Mouse (Mus musculus): ENCODE results near the gene Borcs8. TPM values are rescaled to one million over a fixed set of nuclear protein-coding genes. Genes with fewer than 3 reads are reported as not detected.

Borcs8 gene
- polyA plus RNA-seq (2016; fragmentation: Nextera tagmentation; extraction: Ambion mirVana) = 44.7 and 47.6 TPM in 2 replicates

GRCm38 (mm10) chr8:70139026-70139857, at the start of gene Borcs8, which contains the start of the genes Rfxank and Mef2b:
Borcs8 (plus strand) TSS chr8:70139499.
Rfxank (minus strand) TSS chr8:70139154.
Mef2b (plus strand) TSS chr8:70139711.
- H3K4me3 ChIP-seq (replicated peaks) = peak within 1 kb of the TSS; percentile 82
- peak; percentile 96 for ATAC-seq (ENCODE audit: insufficient number of reproducible peaks, insufficient read depth, low FRiP score, low TSS enrichment, low read depth)

GRCm38 (mm10) chr8:70092786-70093185, 46.5 kb upstream of the Borcs8 start:
- no peak for ATAC-seq (ENCODE audit: insufficient number of reproducible peaks, insufficient read depth, low FRiP score, low TSS enrichment, low read depth)
- H3K27ac ChIP-seq = no peak overlapping the region
- H3K4me1 ChIP-seq (replicated peaks) = peaks cover 5% of the 10 kb centered on the region; the same call in 1 of the 2 replicates
- 42% methylated on average over 8 of the region's 8 CpGs for WGBS
- peaks cover 2% of the 10 kb centered on the region; the same call in 1 of the 2 replicates for H3K9me3 ChIP-seq
- no peak overlapping the region for H3K4me3 ChIP-seq (replicated peaks)
- peaks cover 63% of the 10 kb centered on the region for H3K27me3 ChIP-seq
- H3K9ac ChIP-seq (replicated peaks) = no peak overlapping the region
- no peak overlapping the region for H3K4me2 ChIP-seq
- no peaks in the 10 kb centered on the region for H3K36me3 ChIP-seq

More at GRCm38 (mm10) chr8:70139026-70139857, at the start of gene Borcs8, which contains the start of the genes Rfxank and Mef2b:
- Histone ChIP-seq H3K9me3 (no peaks in the 10 kb centered on the region), H3K9ac (replicated peaks) (peak within 1 kb of the TSS; percentile 75), H3K27ac (peak within 1 kb of the TSS; percentile 85), H3K4me1 (replicated peaks) (peaks cover 17% of the 10 kb centered on the region), H3K36me3 (peaks cover 53% of the 10 kb centered on the region), H3K4me2 (peak within 1 kb of the TSS; percentile 63), H3K27me3 (no peaks in the 10 kb centered on the region)
- WGBS = under 1% methylated on average over 46 of the region's 46 CpGs

- no peak overlapping the region for H3K9ac ChIP-seq (replicated peaks)
- H3K4me2 ChIP-seq = no peak overlapping the region
- H3K4me3 ChIP-seq (replicated peaks) = no peak overlapping the region
- 73% methylated on average over 8 of the region's 8 CpGs for WGBS
- H3K27ac ChIP-seq = no peak overlapping the region
- H3K4me1 ChIP-seq (replicated peaks) = no peaks in the 10 kb centered on the region
- no peaks in the 10 kb centered on the region for H3K36me3 ChIP-seq
- H3K9me3 ChIP-seq = peaks cover 5% of the 10 kb centered on the region; the same call in 1 of the 2 replicates
- H3K27me3 ChIP-seq = peaks cover 18% of the 10 kb centered on the region
- no peak for ATAC-seq (ENCODE audit: insufficient number of reproducible peaks, insufficient read depth, low FRiP score, low TSS enrichment, low read depth)
Measured at GRCm38 (mm10) chr8:70099276-70099675, 40.0 kb upstream of the Borcs8 start.

- 84% methylated on average over 8 of the region's 8 CpGs for WGBS
- ATAC-seq (ENCODE audit: insufficient number of reproducible peaks, insufficient read depth, low FRiP score, low TSS enrichment, low read depth) = no peak
Measured at GRCm38 (mm10) chr8:70100241-70100640, 39.1 kb upstream of the Borcs8 start.

GRCm38 (mm10) chr8:70104506-70104905, 34.8 kb upstream of the Borcs8 start:
- Histone ChIP-seq H3K9me3 (no peaks in the 10 kb centered on the region), H3K4me3 (replicated peaks) (no peak overlapping the region), H3K27ac (no peak overlapping the region), H3K27me3 (peaks cover 43% of the 10 kb centered on the region), H3K9ac (replicated peaks) (no peak overlapping the region), H3K4me1 (replicated peaks) (no peaks in the 10 kb centered on the region), H3K36me3 (no peaks in the 10 kb centered on the region), H3K4me2 (no peak overlapping the region)
- no peak for ATAC-seq (ENCODE audit: insufficient number of reproducible peaks, insufficient read depth, low FRiP score, low TSS enrichment, low read depth)
- WGBS = 20% methylated on average over 6 of the region's 6 CpGs

More at GRCm38 (mm10) chr8:70100241-70100640, 39.1 kb upstream of the Borcs8 start:
- Histone ChIP-seq H3K4me3 (replicated peaks) (no peak overlapping the region), H3K36me3 (no peaks in the 10 kb centered on the region), H3K27ac (no peak overlapping the region), H3K4me1 (replicated peaks) (no peaks in the 10 kb centered on the region), H3K9ac (replicated peaks) (0 out of 2 replicates have a peak overlapping the region, but pooled peaks have one; percentile 0), H3K27me3 (peaks cover 21% of the 10 kb centered on the region), H3K9me3 (peaks cover 5% of the 10 kb centered on the region; the same call in 1 of the 2 replicates), H3K4me2 (no peak overlapping the region)

GRCm38 (mm10) chr8:70104922-70105321, 34.4 kb upstream of the Borcs8 start:
- Histone ChIP-seq H3K9ac (replicated peaks) (no peak overlapping the region), H3K4me3 (replicated peaks) (no peak overlapping the region), H3K36me3 (no peaks in the 10 kb centered on the region), H3K9me3 (no peaks in the 10 kb centered on the region), H3K27ac (no peak overlapping the region), H3K4me1 (replicated peaks) (no peaks in the 10 kb centered on the region), H3K4me2 (no peak overlapping the region), H3K27me3 (peaks cover 43% of the 10 kb centered on the region)
- 81% methylated on average over 7 of the region's 7 CpGs for WGBS
- ATAC-seq (ENCODE audit: insufficient number of reproducible peaks, insufficient read depth, low FRiP score, low TSS enrichment, low read depth) = no peak

- Histone ChIP-seq H3K27ac (no peak overlapping the region), H3K4me3 (replicated peaks) (no peak overlapping the region), H3K4me2 (no peak overlapping the region), H3K27me3 (peaks cover 89% of the 10 kb centered on the region), H3K9me3 (no peaks in the 10 kb centered on the region), H3K4me1 (replicated peaks) (peaks cover 6% of the 10 kb centered on the region), H3K9ac (replicated peaks) (no peak overlapping the region), H3K36me3 (no peaks in the 10 kb centered on the region)
- no peak for ATAC-seq (ENCODE audit: insufficient number of reproducible peaks, insufficient read depth, low FRiP score, low TSS enrichment, low read depth)
- WGBS = 82% methylated on average over 2 of the region's 2 CpGs
Measured at GRCm38 (mm10) chr8:70110451-70110850, 28.8 kb upstream of the Borcs8 start.

GRCm38 (mm10) chr8:70111192-70111795, 28.0 kb upstream of the Borcs8 start:
- Histone ChIP-seq H3K4me3 (replicated peaks) (0 out of 2 replicates have a peak overlapping the region, but pooled peaks have one; percentile 13), H3K27ac (no peak overlapping the region), H3K4me1 (replicated peaks) (peaks cover 6% of the 10 kb centered on the region), H3K36me3 (no peaks in the 10 kb centered on the region), H3K9ac (replicated peaks) (no peak overlapping the region), H3K27me3 (peaks cover 92% of the 10 kb centered on the region), H3K4me2 (peak overlapping the region; percentile 24), H3K9me3 (no peaks in the 10 kb centered on the region)
- WGBS = 47% methylated on average over 23 of the region's 23 CpGs
- ATAC-seq (ENCODE audit: insufficient number of reproducible peaks, insufficient read depth, low FRiP score, low TSS enrichment, low read depth) = no peak

GRCm38 (mm10) chr8:70112401-70113016, 26.8 kb upstream of the Borcs8 start:
- 8% methylated on average over 43 of the region's 43 CpGs for WGBS
- H3K27me3 ChIP-seq = peaks cover 99% of the 10 kb centered on the region
- ATAC-seq (ENCODE audit: insufficient number of reproducible peaks, insufficient read depth, low FRiP score, low TSS enrichment, low read depth) = no peak
- H3K4me3 ChIP-seq (replicated peaks) = 0 out of 2 replicates have a peak overlapping the region, but pooled peaks have one; percentile 13
- H3K36me3 ChIP-seq = no peaks in the 10 kb centered on the region
- H3K4me2 ChIP-seq = no peak overlapping the region; the same call in 1 of the 2 replicates
- H3K9me3 ChIP-seq = no peaks in the 10 kb centered on the region
- no peak overlapping the region for H3K9ac ChIP-seq (replicated peaks)
- no peak overlapping the region for H3K27ac ChIP-seq
- H3K4me1 ChIP-seq (replicated peaks) = peaks cover 6% of the 10 kb centered on the region

- Histone ChIP-seq H3K36me3 (no peaks in the 10 kb centered on the region), H3K4me2 (no peak overlapping the region), H3K4me1 (replicated peaks) (peaks cover 6% of the 10 kb centered on the region), H3K9ac (replicated peaks) (no peak overlapping the region), H3K27me3 (peaks cover 100% of the 10 kb centered on the region), H3K9me3 (no peaks in the 10 kb centered on the region), H3K4me3 (replicated peaks) (no peak overlapping the region), H3K27ac (no peak overlapping the region)
- 23% methylated on average over 6 of the region's 6 CpGs for WGBS
- no peak for ATAC-seq (ENCODE audit: insufficient number of reproducible peaks, insufficient read depth, low FRiP score, low TSS enrichment, low read depth)
Measured at GRCm38 (mm10) chr8:70114488-70114887, 24.8 kb upstream of the Borcs8 start.

GRCm38 (mm10) chr8:70114892-70115291, 24.4 kb upstream of the Borcs8 start:
- Histone ChIP-seq H3K4me3 (replicated peaks) (no peak overlapping the region), H3K27me3 (peaks cover 100% of the 10 kb centered on the region), H3K36me3 (no peaks in the 10 kb centered on the region), H3K4me2 (no peak overlapping the region), H3K27ac (no peak overlapping the region), H3K9me3 (no peaks in the 10 kb centered on the region), H3K4me1 (replicated peaks) (peaks cover 6% of the 10 kb centered on the region), H3K9ac (replicated peaks) (no peak overlapping the region)
- ATAC-seq (ENCODE audit: insufficient number of reproducible peaks, insufficient read depth, low FRiP score, low TSS enrichment, low read depth) = no peak
- 69% methylated on average over 13 of the region's 13 CpGs for WGBS
